Mouse (Mus musculus) heart, postnatal 0 days (tissue): ENCODE measurements around the gene Gemin7.

Source experiments
- CTCF ChIP-seq: IDR thresholded peaks from 2 replicates; pipeline ENCODE4 v1.5.1; 2016; ENCODE audit warnings: antibody characterized with exemption, control low read depth, low read depth
- EP300 ChIP-seq: IDR thresholded peaks from 2 replicates; pipeline ENCODE4 v1.6.1; 2016; ENCODE audit warnings: antibody characterized with exemption, low read depth

DNA sequence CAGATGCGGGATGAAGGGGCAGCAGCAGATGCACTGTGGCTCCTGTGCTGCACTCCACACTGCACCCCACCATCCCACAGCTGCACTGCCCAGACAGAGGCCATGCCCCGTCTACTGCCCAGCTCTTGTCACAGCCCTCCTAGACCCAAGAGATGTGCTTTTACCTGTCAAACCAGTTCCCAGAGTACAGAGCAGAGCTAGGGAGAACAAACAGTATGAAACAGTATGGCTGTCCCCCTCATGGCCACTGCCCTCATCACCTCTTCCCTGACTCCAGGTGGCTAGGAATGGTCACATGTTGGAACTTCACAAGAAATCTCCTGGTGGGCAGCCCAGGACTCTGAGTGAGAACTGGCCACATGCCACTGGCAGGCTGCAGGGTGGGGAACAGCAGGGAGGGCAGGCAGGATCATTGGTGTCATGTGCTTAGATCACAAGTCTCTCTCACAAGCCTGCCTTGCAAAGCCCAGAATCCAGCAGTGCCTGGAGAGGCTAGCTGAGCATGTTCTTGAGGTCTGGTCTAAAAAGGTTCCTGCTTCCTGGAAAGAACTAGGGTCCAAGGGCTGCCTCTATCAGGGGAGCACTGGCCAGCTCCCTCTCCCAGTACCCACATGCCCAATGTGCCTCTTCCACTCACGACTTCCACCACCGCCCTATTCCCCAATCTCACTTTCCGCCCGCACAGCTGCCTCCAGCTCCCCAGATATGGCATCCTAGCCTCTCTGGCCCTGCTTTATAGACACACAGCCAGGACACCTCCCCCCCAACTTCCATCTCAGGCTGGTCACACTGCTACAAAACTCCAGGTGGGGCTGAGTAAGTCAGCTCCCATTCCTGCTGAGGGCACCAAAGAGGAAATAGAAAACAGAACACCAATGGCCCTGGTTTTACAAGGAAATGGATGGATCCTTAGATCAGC is 19.2 kb downstream of the Gemin7 start:
- TF ChIP-seq CTCF (no peak), EP300 (no peak)
